16 mouse cellular contexts compared by ENCODE assay signal in genomic region chr17:23876741-23877140, GRCm38 (mm10). TPM values are rescaled to one million over a fixed set of nuclear protein-coding genes. Genes with fewer than 3 reads are reported as not detected.
DNase-seq lines count a peak whose midpoint lies in the region; ATAC-seq and TF ChIP-seq lines count a peak whose summit lies in the region.
"Had no signal": no experiment of that assay in that cellular context is flagged by ENCODE, and none has a peak within 500 bp of the region (broad histone marks: within the 10 kb centered on the region; RNA-seq: fewer than 3 reads in every experiment).

No protein-coding gene starts in this region.

- H3K4me3 ChIP-seq in layer of hippocampus, adult 2 months = no peak overlapping the region
- no peak overlapping the region for H3K4me3 ChIP-seq in forebrain, embryonic 16.5 days (replicated peaks; ENCODE audit: low read length)
- no peak overlapping the region for H3K4me3 ChIP-seq in midbrain, postnatal 0 days (ENCODE audit: low read depth, low read length)
- H3K4me3 ChIP-seq: gastrocnemius, adult 2 months; kidney, embryonic 15.5 days; limb, embryonic 13.5 days had no signal

- no peaks in the 10 kb centered on the region for H3K36me3 ChIP-seq in forebrain, embryonic 16.5 days (ENCODE audit: control insufficient read depth, insufficient read depth)
- no peaks in the 10 kb centered on the region for H3K36me3 ChIP-seq in midbrain, postnatal 0 days (ENCODE audit: insufficient read depth, low read length)
- H3K36me3 ChIP-seq: G1E; kidney, embryonic 15.5 days; limb, embryonic 13.5 days had no signal

- peak; percentile 78 for ATAC-seq in forebrain, embryonic 16.5 days
- peak; percentile 84 for ATAC-seq in midbrain, postnatal 0 days (ENCODE audit: low FRiP score)

- H3K4me1 ChIP-seq in forebrain, embryonic 16.5 days (replicated peaks; ENCODE audit: control insufficient read depth, insufficient read depth, low read length) = no peaks in the 10 kb centered on the region
- H3K4me1 ChIP-seq in midbrain, postnatal 0 days (ENCODE audit: insufficient read depth, low read length) = no peaks in the 10 kb centered on the region
- H3K4me1 ChIP-seq: kidney, embryonic 15.5 days; limb, embryonic 13.5 days had no signal

- no peak overlapping the region for H3K4me2 ChIP-seq in forebrain, embryonic 16.5 days (ENCODE audit: low read length)
- H3K4me2 ChIP-seq in midbrain, postnatal 0 days (ENCODE audit: low read depth, low read length, poor library complexity, severe bottlenecking) = no peak overlapping the region
- H3K4me2 ChIP-seq: kidney, embryonic 15.5 days; limb, embryonic 13.5 days had no signal

- 30% methylated on average over 3 of the region's 3 CpGs for WGBS in forebrain, embryonic 16.5 days
- 49% methylated on average over 3 of the region's 3 CpGs for WGBS in midbrain, postnatal 0 days

- DNase-seq in cerebellum, adult 9-11 months = peak; percentile 22
- no peak for DNase-seq in cerebellum, postnatal 14 days
- peak in 1 of 2 experiments; percentile 51 for DNase-seq in layer of hippocampus, adult 2 months (ENCODE audit: low spot score in 2 of 2)
- no peak for DNase-seq in layer of hippocampus, postnatal 25 days (ENCODE audit: extremely low spot score in 1 of 2, low spot score in 1 of 2)
- DNase-seq in midbrain, postnatal 0 days (ENCODE audit: low spot score) = peak; percentile 75
- DNase-seq in kidney, postnatal 25 days = no peak
- DNase-seq in gastrocnemius, postnatal 10 days = no peak
- DNase-seq: gastrocnemius, adult 2 months; heart, postnatal 14 days; thymus, adult 18-20 months had no signal

- no peaks in the 10 kb centered on the region for H3K9me3 ChIP-seq in forebrain, embryonic 16.5 days (ENCODE audit: control insufficient read depth, low read length)
- no peaks in the 10 kb centered on the region for H3K9me3 ChIP-seq in midbrain, postnatal 0 days (ENCODE audit: low read length)
- H3K9me3 ChIP-seq: G1E; kidney, embryonic 15.5 days; limb, embryonic 13.5 days had no signal

- no peak overlapping the region for H3K9ac ChIP-seq in forebrain, embryonic 16.5 days (replicated peaks; ENCODE audit: low read depth, low read length)
- H3K9ac ChIP-seq in midbrain, postnatal 0 days (replicated peaks; ENCODE audit: low read length, poor library complexity, severe bottlenecking) = no peak overlapping the region
- H3K9ac ChIP-seq: kidney, embryonic 15.5 days; limb, embryonic 13.5 days had no signal

- H3K27me3 ChIP-seq in forebrain, embryonic 16.5 days (replicated peaks; ENCODE audit: control insufficient read depth, insufficient read depth, low read length) = no peaks in the 10 kb centered on the region
- no peaks in the 10 kb centered on the region for H3K27me3 ChIP-seq in midbrain, postnatal 0 days (ENCODE audit: insufficient read depth, low read length)
- H3K27me3 ChIP-seq: kidney, embryonic 15.5 days; limb, embryonic 13.5 days had no signal

- TF ChIP-seq CTCF in layer of hippocampus, adult 2 months (conservative IDR thresholded peaks at IDR 0.05) = peak; percentile 35
- no peak for TF ChIP-seq CTCF in midbrain, postnatal 0 days (IDR thresholded peaks at IDR 0.05)

- H3K27ac ChIP-seq in layer of hippocampus, adult 2 months = 0 out of 2 replicates have a peak overlapping the region, but pooled peaks have one; percentile 43
- H3K27ac ChIP-seq in forebrain, embryonic 16.5 days (ENCODE audit: low read length) = no peak overlapping the region
- H3K27ac ChIP-seq in midbrain, postnatal 0 days (ENCODE audit: low read depth, low read length) = no peak overlapping the region
- H3K27ac ChIP-seq: kidney, embryonic 15.5 days; limb, embryonic 13.5 days had no signal

RNA-seq across cellular contexts. Expression of gene Dcpp1, which starts 3.9 kb away (rescaled TPM):
- total RNA-seq in layer of hippocampus, adult 2 months (2021) = not detected
- not detected for total RNA-seq in layer of hippocampus, postnatal 25 days (2021)
- polyA plus RNA-seq in forebrain, embryonic 16.5 days (2015; fragmentation: Nextera tagmentation; extraction: Ambion mirVana) = not detected in 2 replicates
- 2.0 TPM in 1 of 2 replicates, not detected in the other for total RNA-seq in midbrain, postnatal 0 days (2014; rRNA removed)
- not detected in 2 replicates for polyA plus RNA-seq in midbrain, postnatal 0 days (2015; fragmentation: Nextera tagmentation; extraction: Ambion mirVana)
- not detected for total RNA-seq in gastrocnemius, postnatal 10 days (2021)
- total RNA-seq: G1E; gastrocnemius, adult 2 months; heart, postnatal 14 days had no signal
- polyA plus RNA-seq: embryonic facial prominence, embryonic 11.5 days; G1E; kidney, embryonic 15.5 days; limb, embryonic 13.5 days; lung, embryonic 16.5 days had no signal

RNA-seq across cellular contexts. Expression of gene Dcpp2, which starts 3.9 kb away (rescaled TPM):
- total RNA-seq in layer of hippocampus, adult 2 months (2021) = not detected
- total RNA-seq in layer of hippocampus, postnatal 25 days (2021) = not detected
- not detected in 2 replicates for polyA plus RNA-seq in forebrain, embryonic 16.5 days (2015; fragmentation: Nextera tagmentation; extraction: Ambion mirVana)
- not detected in 2 replicates for total RNA-seq in midbrain, postnatal 0 days (2014; rRNA removed)
- not detected in 2 replicates for polyA plus RNA-seq in midbrain, postnatal 0 days (2015; fragmentation: Nextera tagmentation; extraction: Ambion mirVana)
- not detected for total RNA-seq in gastrocnemius, postnatal 10 days (2021)
- total RNA-seq: gastrocnemius, adult 2 months; heart, postnatal 14 days had no signal
- polyA plus RNA-seq: embryonic facial prominence, embryonic 11.5 days; G1E; kidney, embryonic 15.5 days; limb, embryonic 13.5 days; lung, embryonic 16.5 days had no signal

RNA-seq across cellular contexts. Expression of gene Prss21, which starts 8.9 kb away (rescaled TPM):
- not detected for total RNA-seq in layer of hippocampus, adult 2 months (2021)
- not detected for total RNA-seq in layer of hippocampus, postnatal 25 days (2021)
- not detected in 2 replicates for polyA plus RNA-seq in forebrain, embryonic 16.5 days (2015; fragmentation: Nextera tagmentation; extraction: Ambion mirVana)
- not detected in 2 replicates for total RNA-seq in midbrain, postnatal 0 days (2014; rRNA removed)
- not detected in 2 replicates for polyA plus RNA-seq in midbrain, postnatal 0 days (2015; fragmentation: Nextera tagmentation; extraction: Ambion mirVana)
- not detected for total RNA-seq in gastrocnemius, postnatal 10 days (2021)
- total RNA-seq: G1E; gastrocnemius, adult 2 months; heart, postnatal 14 days had no signal
- polyA plus RNA-seq: embryonic facial prominence, embryonic 11.5 days; G1E; kidney, embryonic 15.5 days; limb, embryonic 13.5 days; lung, embryonic 16.5 days had no signal

RNA-seq across cellular contexts. Expression of gene Prss41, which starts 32.8 kb away (rescaled TPM):
- total RNA-seq in layer of hippocampus, adult 2 months (2021) = 1 to 10 TPM; 1.9 to 2.2 TPM
- total RNA-seq in layer of hippocampus, postnatal 25 days (2021) = 1 to 10 TPM; 1.8 to 2.0 TPM
- polyA plus RNA-seq in forebrain, embryonic 16.5 days (2015; fragmentation: Nextera tagmentation; extraction: Ambion mirVana) = 0.87 and 1.0 TPM in 2 replicates
- total RNA-seq in midbrain, postnatal 0 days (2014; rRNA removed) = 0.11 and 1.8 TPM in 2 replicates
- polyA plus RNA-seq in midbrain, postnatal 0 days (2015; fragmentation: Nextera tagmentation; extraction: Ambion mirVana) = 1.3 and 2.2 TPM in 2 replicates
- not detected for total RNA-seq in gastrocnemius, postnatal 10 days (2021)
- total RNA-seq: G1E; gastrocnemius, adult 2 months; heart, postnatal 14 days had no signal
- polyA plus RNA-seq: G1E had no signal

RNA-seq across cellular contexts. Expression of gene Prss32, which starts 33.1 kb away (rescaled TPM):
- not detected for total RNA-seq in layer of hippocampus, adult 2 months (2021)
- total RNA-seq in layer of hippocampus, postnatal 25 days (2021) = not detected
- not detected in 2 replicates for polyA plus RNA-seq in forebrain, embryonic 16.5 days (2015; fragmentation: Nextera tagmentation; extraction: Ambion mirVana)
- total RNA-seq in midbrain, postnatal 0 days (2014; rRNA removed) = not detected in 2 replicates
- 0.23 and 0.60 TPM in 2 replicates for polyA plus RNA-seq in midbrain, postnatal 0 days (2015; fragmentation: Nextera tagmentation; extraction: Ambion mirVana)
- not detected for total RNA-seq in gastrocnemius, postnatal 10 days (2021)
- total RNA-seq: gastrocnemius, adult 2 months; heart, postnatal 14 days had no signal
- polyA plus RNA-seq: embryonic facial prominence, embryonic 11.5 days; G1E; kidney, embryonic 15.5 days; limb, embryonic 13.5 days; lung, embryonic 16.5 days had no signal

Comparison
In these comparisons a context has a peak if more than half of its experiments do, and no peak if none do; other contexts are left out.
1. DNase-seq: peak in cerebellum, adult 9-11 months (single experiment) and midbrain, postnatal 0 days (single experiment); none in cerebellum, postnatal 14 days (0 of 2), layer of hippocampus, postnatal 25 days (0 of 2), kidney, postnatal 25 days (0 of 2) and gastrocnemius, postnatal 10 days (single experiment).